Mouse (Mus musculus): Measurements from ENCODE around the gene Ccdc187. TPM values are rescaled to one million over a fixed set of nuclear protein-coding genes. Genes with fewer than 3 reads are reported as not detected.

The Ccdc187 gene
- polyA plus RNA-seq, 1 experiment, result not detected

GRCm38 (mm10) chr2:26205126-26205525, 89.2 kb downstream of the Ccdc187 start:
- no peak for DNase-seq (ENCODE audit: low read depth in 1 of 2, low spot score in 2 of 2)
- H3K4me1 ChIP-seq (ENCODE audit: control insufficient read depth, insufficient read depth, insufficient read length), result no peaks in the 10 kb centered on the region; the same call in 1 of the 2 replicates
- H3K36me3 ChIP-seq (ENCODE audit: control insufficient read depth, insufficient read depth, low read length), result peaks cover 2% of the 10 kb centered on the region; the same call in 1 of the 2 replicates
- peaks cover 19% of the 10 kb centered on the region for H3K27me3 ChIP-seq (ENCODE audit: control insufficient read depth, insufficient read depth, low read length)
- H3K27ac ChIP-seq (ENCODE audit: insufficient read depth, low read length), result no peak overlapping the region
- no peak overlapping the region for H3K4me3 ChIP-seq (ENCODE audit: extremely low read depth, insufficient read depth, insufficient read length)
- TF ChIP-seq POLR2A (IDR thresholded peaks at IDR 0.05; ENCODE audit: low read depth, low read length) (no peak), CTCF (IDR thresholded peaks at IDR 0.05; ENCODE audit: extremely low read depth, insufficient read depth, insufficient read length, insufficient replicate concordance) (no peak)
- 6% methylated on average over 16 of the region's 16 CpGs for WGBS

- Histone ChIP-seq H3K4me1 (ENCODE audit: control insufficient read depth, insufficient read depth, insufficient read length) (no peaks in the 10 kb centered on the region; the same call in 1 of the 2 replicates), H3K36me3 (ENCODE audit: control insufficient read depth, insufficient read depth, low read length) (no peaks in the 10 kb centered on the region), H3K4me3 (ENCODE audit: extremely low read depth, insufficient read depth, insufficient read length) (no peak overlapping the region), H3K27me3 (ENCODE audit: control insufficient read depth, insufficient read depth, low read length) (peaks cover 27% of the 10 kb centered on the region), H3K27ac (ENCODE audit: insufficient read depth, low read length) (no peak overlapping the region)
- no peak for TF ChIP-seq POLR2A (IDR thresholded peaks at IDR 0.05; ENCODE audit: low read depth, low read length)
- TF ChIP-seq CTCF (IDR thresholded peaks at IDR 0.05; ENCODE audit: extremely low read depth, insufficient read depth, insufficient read length, insufficient replicate concordance), result no peak
- WGBS, result 7% methylated on average over 36 of the region's 36 CpGs
- DNase-seq (ENCODE audit: low read depth in 1 of 2, low spot score in 2 of 2), result no peak
Observed at GRCm38 (mm10) chr2:26202849-26203475, 91.4 kb downstream of the Ccdc187 start.

GRCm38 (mm10) chr2:26201926-26202848, 92.2 kb downstream of the Ccdc187 start:
- peaks cover 33% of the 10 kb centered on the region for H3K27me3 ChIP-seq (ENCODE audit: control insufficient read depth, insufficient read depth, low read length)
- WGBS, result 5% methylated on average over 77 of the region's 77 CpGs
- H3K4me3 ChIP-seq (ENCODE audit: extremely low read depth, insufficient read depth, insufficient read length), result no peak overlapping the region
- no peak for TF ChIP-seq POLR2A (IDR thresholded peaks at IDR 0.05; ENCODE audit: low read depth, low read length)
- no peak for TF ChIP-seq CTCF (IDR thresholded peaks at IDR 0.05; ENCODE audit: extremely low read depth, insufficient read depth, insufficient read length, insufficient replicate concordance)
- H3K4me1 ChIP-seq (ENCODE audit: control insufficient read depth, insufficient read depth, insufficient read length), result no peaks in the 10 kb centered on the region; the same call in 1 of the 2 replicates
- no peak for DNase-seq (ENCODE audit: low read depth in 1 of 2, low spot score in 2 of 2)
- H3K27ac ChIP-seq (ENCODE audit: insufficient read depth, low read length), result no peak overlapping the region
- H3K36me3 ChIP-seq (ENCODE audit: control insufficient read depth, insufficient read depth, low read length), result no peaks in the 10 kb centered on the region

GRCm38 (mm10) chr2:26198488-26198887, 95.9 kb downstream of the Ccdc187 start:
- Histone ChIP-seq H3K27me3 (ENCODE audit: control insufficient read depth, insufficient read depth, low read length) (peaks cover 28% of the 10 kb centered on the region), H3K27ac (ENCODE audit: insufficient read depth, low read length) (no peak overlapping the region), H3K4me3 (ENCODE audit: extremely low read depth, insufficient read depth, insufficient read length) (no peak overlapping the region), H3K4me1 (ENCODE audit: control insufficient read depth, insufficient read depth, insufficient read length) (no peaks in the 10 kb centered on the region), H3K36me3 (ENCODE audit: control insufficient read depth, insufficient read depth, low read length) (no peaks in the 10 kb centered on the region)
- TF ChIP-seq CTCF (IDR thresholded peaks at IDR 0.05; ENCODE audit: extremely low read depth, insufficient read depth, insufficient read length, insufficient replicate concordance) (no peak), POLR2A (IDR thresholded peaks at IDR 0.05; ENCODE audit: low read depth, low read length) (no peak)
- no peak for DNase-seq (ENCODE audit: low read depth in 1 of 2, low spot score in 2 of 2)
- WGBS, result 3% methylated on average over 10 of the region's 10 CpGs

- DNase-seq (ENCODE audit: low read depth in 1 of 2, low spot score in 2 of 2), result no peak
- TF ChIP-seq CTCF (IDR thresholded peaks at IDR 0.05; ENCODE audit: extremely low read depth, insufficient read depth, insufficient read length, insufficient replicate concordance) (no peak), POLR2A (IDR thresholded peaks at IDR 0.05; ENCODE audit: low read depth, low read length) (no peak)
- peaks cover 15% of the 10 kb centered on the region for H3K27me3 ChIP-seq (ENCODE audit: control insufficient read depth, insufficient read depth, low read length)
- WGBS, result 53% methylated on average over 7 of the region's 7 CpGs
- H3K27ac ChIP-seq (ENCODE audit: insufficient read depth, low read length), result no peak overlapping the region
- H3K4me3 ChIP-seq (ENCODE audit: extremely low read depth, insufficient read depth, insufficient read length), result no peak overlapping the region
- no peaks in the 10 kb centered on the region for H3K36me3 ChIP-seq (ENCODE audit: control insufficient read depth, insufficient read depth, low read length)
- H3K4me1 ChIP-seq (ENCODE audit: control insufficient read depth, insufficient read depth, insufficient read length), result no peaks in the 10 kb centered on the region
Observed at GRCm38 (mm10) chr2:26194552-26195339, 99.6 kb downstream of the Ccdc187 start.

Other genes starting within 250 kb of the Ccdc187 start
- gene Nacc2, start 171.3 kb downstream of the Ccdc187 start, polyA plus RNA-seq (2012; rRNA removed), result 10.7 and 16.8 TPM in 2 replicates
- 0.04 TPM in 1 of 2 replicates, not detected in the other for gene Lhx3, start 86.3 kb downstream of the Ccdc187 start, polyA plus RNA-seq (2012; rRNA removed)
- gene Qsox2, start 57.0 kb downstream of the Ccdc187 start, polyA plus RNA-seq (2012; rRNA removed), result 7.0 and 9.8 TPM in 2 replicates
- 17.7 and 21.1 TPM in 2 replicates for gene Gpsm1, start 21.0 kb upstream of the Ccdc187 start, polyA plus RNA-seq (2012; rRNA removed)
- 13.4 and 20.0 TPM in 2 replicates for gene Dnlz, start 57.6 kb upstream of the Ccdc187 start, polyA plus RNA-seq (2012; rRNA removed)
- gene Card9, start 66.4 kb upstream of the Ccdc187 start, polyA plus RNA-seq (2012; rRNA removed), result 11.9 and 17.7 TPM in 2 replicates
- 41.1 and 46.5 TPM in 2 replicates for gene Snapc4, start 86.1 kb upstream of the Ccdc187 start, polyA plus RNA-seq (2012; rRNA removed)
- 60.1 and 70.5 TPM in 2 replicates for gene Entr1, start 94.8 kb upstream of the Ccdc187 start, polyA plus RNA-seq (2012; rRNA removed)
- gene Pmpca, start 94.8 kb upstream of the Ccdc187 start, polyA plus RNA-seq (2012; rRNA removed), result 17.6 and 21.2 TPM in 2 replicates
- gene Inpp5e, start 114.6 kb upstream of the Ccdc187 start, polyA plus RNA-seq (2012; rRNA removed), result 22.8 and 26.1 TPM in 2 replicates
- 65.2 and 74.3 TPM in 2 replicates for gene Sec16a, start 150.7 kb upstream of the Ccdc187 start, polyA plus RNA-seq (2012; rRNA removed)
- 34.6 and 39.6 TPM in 2 replicates for gene Notch1, start 222.1 kb upstream of the Ccdc187 start, polyA plus RNA-seq (2012; rRNA removed)